Mouse (Mus musculus) thymus, adult 2 months (tissue): Measurements from ENCODE around the gene Ubr1.
"Not testable (repeated sequence)": the region's sequence is repeated elsewhere in the genome, so short reads cannot be mapped to it uniquely, and the experiment has no call there.

Experiments used
- CTCF ChIP-seq: fragments of 200-500 bp; IDR thresholded peaks from 2 replicates; pipeline ENCODE4 v1.5.1; 2012; ENCODE audit warnings: mild to moderate bottlenecking, control low read depth, low read length, moderate library complexity, borderline replicate concordance; ENCODE audit not compliant: control insufficient read depth, poor library complexity, insufficient read depth; ENCODE audit errors: extremely low read depth
- POLR2A ChIP-seq: fragments of 200-500 bp; IDR thresholded peaks from 2 replicates; pipeline ENCODE4 v1.6.1; 2012; ENCODE audit warnings: mild to moderate bottlenecking, low read length, control low read depth, moderate library complexity; ENCODE audit not compliant: control insufficient read depth, poor library complexity, insufficient read depth; ENCODE audit errors: extremely low read depth

- TF ChIP-seq POLR2A, CTCF: not testable (repeated sequence)
These were observed 26.1 kb upstream of the Ubr1 start for GRCm38 (mm10) chr2:120996607-120997006.
